Mouse (Mus musculus): ENCODE data around the gene Hacl1.

GRCm38 (mm10) chr14:31668326-31668725, 27.2 kb upstream of the Hacl1 start:
- no peak for TF ChIP-seq POLR2A (IDR thresholded peaks at IDR 0.05; ENCODE audit: low read depth, low read length)
- no peak for TF ChIP-seq CTCF (IDR thresholded peaks at IDR 0.05; ENCODE audit: extremely low read depth, insufficient read length, insufficient replicate concordance, low read depth, low read length)

Measured in small intestine, adult 2 months (tissue).